Mouse (Mus musculus) intestine, postnatal 0 days (tissue): ENCODE data around the gene Fam219b. TPM values are rescaled to one million over a fixed set of nuclear protein-coding genes. Genes with fewer than 3 reads are reported as not detected.

ENCODE experiments used
- ATAC-seq: fragments of 200-750 bp; cut with Nextera tagmentation; 2 replicates; pipeline ENCODE4 v1.8.0; 2017; ENCODE audit warnings: mild to moderate bottlenecking, moderate TSS enrichment, moderate library complexity
- H3K27ac ChIP-seq: fragments of 300-500 bp; sonication (generic); 2 replicates; pipeline ENCODE4 v1.5.1; 2014; ENCODE audit warnings: mild to moderate bottlenecking, low read depth, low read length, moderate library complexity
- H3K27me3 ChIP-seq: fragments of 300-500 bp; sonication (generic); replicated peaks from 2 replicates; pipeline ENCODE4 v1.6.1; 2014; ENCODE audit warnings: low read length, mixed read lengths; ENCODE audit not compliant: control insufficient read depth, insufficient read depth
- H3K36me3 ChIP-seq: fragments of 300-500 bp; sonication (generic); 2 replicates; pipeline ENCODE4 v1.6.1; 2014; ENCODE audit warnings: mild to moderate bottlenecking, moderate library complexity; ENCODE audit not compliant: control insufficient read depth, insufficient read depth
- H3K4me1 ChIP-seq: fragments of 300-500 bp; sonication (generic); replicated peaks from 2 replicates; pipeline ENCODE4 v1.6.1; 2014; ENCODE audit warnings: antibody characterized with exemption, low read length, mixed read lengths; ENCODE audit not compliant: control insufficient read depth, insufficient read depth
- H3K4me2 ChIP-seq: fragments of 300-500 bp; sonication (generic); replicated peaks from 2 replicates; pipeline ENCODE4 v1.6.1; 2014; ENCODE audit warnings: low read depth, mild to moderate bottlenecking, moderate library complexity
- H3K4me3 ChIP-seq: fragments of 300-500 bp; sonication (generic); 2 replicates; pipeline ENCODE4 v1.5.1; 2014; ENCODE audit warnings: low read depth, low read length
- H3K9ac ChIP-seq: fragments of 300-500 bp; sonication (generic); 2 replicates; pipeline ENCODE4 v1.6.1; 2014; ENCODE audit warnings: mild to moderate bottlenecking, low read depth, low read length
- H3K9me3 ChIP-seq: fragments of 300-500 bp; sonication (generic); 2 replicates; pipeline ENCODE4 v1.6.1; 2016; ENCODE audit warnings: mixed run types; ENCODE audit not compliant: control insufficient read depth
- CTCF ChIP-seq: sonication (generic); IDR thresholded peaks from 2 replicates; pipeline ENCODE4 v1.5.1; 2016; ENCODE audit warnings: low read depth, mild to moderate bottlenecking, control low read depth, antibody characterized with exemption, moderate library complexity
- WGBS: fragments of 180-500 bp; shearing (Covaris S2); extraction: QIAGEN DNeasy Blood & Tissue Kit; methylation state at CpG from one replicate; pipeline ENCODE4 v1.1.7; 2014; 5-methylcytosine and 5-hydroxymethylcytosine counted together
- polyA plus RNA-seq: library from polyadenylated mRNA; unstranded; fragments of >200 nt; fragmentation: Nextera tagmentation; extraction: Ambion mirVana; gene quantifications from 2 replicates; pipeline ENCODE4 v1.2.1, GENCODE M21; 2015

The Fam219b gene
- polyA plus RNA-seq, 1 experiment from 2014 or later, result 6.9 TPM

DNA sequence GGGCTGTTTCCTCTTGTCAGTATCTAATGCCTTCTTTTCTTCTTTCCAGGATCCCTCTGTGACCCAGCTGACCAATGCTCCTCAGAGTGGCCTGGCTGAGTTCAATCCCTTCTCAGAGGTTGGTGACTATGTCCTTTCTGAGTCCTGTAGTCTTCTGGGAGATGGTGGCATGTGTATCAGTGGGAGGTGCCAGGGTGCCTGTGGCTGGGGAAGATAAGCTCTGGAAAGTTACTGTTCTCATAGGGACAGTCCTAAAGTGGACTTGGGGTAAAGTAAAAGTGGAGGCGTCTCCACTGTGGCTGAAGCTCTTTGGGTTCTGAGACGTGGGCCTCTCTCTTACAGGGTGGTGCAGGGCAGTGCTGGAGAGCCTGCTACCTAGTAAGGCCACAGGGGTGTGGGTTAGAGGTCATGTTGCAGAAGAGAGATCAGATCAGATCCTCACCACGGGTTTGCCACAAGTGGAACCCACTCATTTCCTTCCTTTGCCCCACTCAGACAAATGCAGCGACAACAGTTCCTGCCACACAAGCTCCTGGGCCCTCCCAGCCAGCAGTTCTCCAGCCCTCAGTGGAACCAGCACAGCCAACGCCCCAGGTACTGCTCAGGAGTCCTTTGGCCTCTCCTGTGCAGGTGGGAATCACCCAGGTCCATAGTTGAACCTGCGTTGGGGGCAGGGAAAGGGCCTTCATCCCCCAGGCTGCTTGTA is 40.0 kb downstream of the Fam219b start:
- ATAC-seq, result no peak
- H3K4me3 ChIP-seq, result no peak overlapping the region
- no peak overlapping the region; the same call in 1 of the 2 replicates for H3K27ac ChIP-seq
- H3K36me3 ChIP-seq, result peaks cover 56% of the 10 kb centered on the region
- no peak for TF ChIP-seq CTCF
- no peaks in the 10 kb centered on the region for H3K27me3 ChIP-seq
- H3K9ac ChIP-seq, result no peak overlapping the region
- 81% methylated on average over 6 of the region's 6 CpGs for WGBS
- no peaks in the 10 kb centered on the region for H3K9me3 ChIP-seq
- H3K4me1 ChIP-seq, result no peaks in the 10 kb centered on the region
- no peak overlapping the region for H3K4me2 ChIP-seq

- no peak overlapping the region for H3K9ac ChIP-seq
- WGBS, result 85% methylated on average over 3 of the region's 3 CpGs
- peaks cover 69% of the 10 kb centered on the region for H3K36me3 ChIP-seq
Observed at GRCm38 (mm10) chr9:57584991-57585390, 47.7 kb downstream of the Fam219b start.

DNA sequence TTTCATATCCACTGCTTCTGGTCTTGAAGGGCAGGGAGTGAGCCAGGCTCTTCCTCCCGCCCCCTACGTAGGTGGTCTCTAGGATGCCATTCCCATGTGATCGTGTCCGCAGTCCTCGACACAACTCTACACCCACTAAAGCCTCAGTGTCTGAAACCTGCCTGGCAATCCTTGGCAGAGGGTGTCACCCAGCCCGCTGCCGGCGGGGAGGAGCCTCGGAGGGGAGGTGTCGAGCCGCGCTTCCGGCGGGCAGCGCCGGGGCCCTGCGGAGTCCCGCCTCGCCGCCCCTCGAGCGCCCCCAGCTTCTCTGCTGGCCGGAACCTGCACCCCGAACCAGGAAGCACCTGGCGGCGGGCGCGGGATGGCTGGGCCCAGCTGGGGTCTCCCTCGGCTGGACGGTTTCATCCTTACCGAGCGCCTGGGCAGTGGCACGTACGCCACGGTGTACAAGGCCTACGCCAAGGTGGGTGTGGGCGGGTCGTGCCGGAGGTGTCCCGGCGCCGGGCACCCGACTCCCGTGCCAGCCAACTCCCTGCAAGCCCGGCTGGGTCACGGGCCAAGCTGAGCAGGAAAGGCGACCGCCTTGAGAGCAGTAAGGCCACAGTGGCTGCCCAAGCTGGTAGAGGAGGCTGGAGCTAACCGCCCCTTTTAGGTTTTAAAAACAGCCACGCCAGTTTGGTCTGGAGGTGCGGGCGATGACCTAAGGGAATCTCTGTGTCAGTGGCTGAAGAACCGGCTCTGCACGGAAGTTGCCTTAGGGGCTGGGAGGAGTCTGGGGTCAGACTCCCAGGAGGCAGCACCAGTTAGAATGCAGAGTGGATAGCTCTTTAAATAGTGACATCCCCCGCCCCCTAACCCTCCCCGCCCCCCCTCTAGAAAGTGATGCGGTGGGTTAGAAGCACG is 52.1 kb downstream of the Fam219b start, which contains the start of gene Ulk3:
TSS of gene Ulk3 (plus strand) at position 229 of the 903 bp plus-strand sequence.
- H3K27ac ChIP-seq, result peak within 1 kb of the TSS; percentile 79
- under 1% methylated on average over 58 of the region's 58 CpGs for WGBS
- peak within 1 kb of the TSS; percentile 78 for H3K4me3 ChIP-seq
- H3K9me3 ChIP-seq, result no peaks in the 10 kb centered on the region
- peak within 1 kb of the TSS; percentile 79 for H3K9ac ChIP-seq
- H3K36me3 ChIP-seq, result peaks cover 51% of the 10 kb centered on the region
- TF ChIP-seq CTCF, result peak; percentile 64
- peak within 1 kb of the TSS; percentile 96 for H3K4me2 ChIP-seq
- no peaks in the 10 kb centered on the region for H3K4me1 ChIP-seq
- H3K27me3 ChIP-seq, result no peaks in the 10 kb centered on the region
- peak; percentile 77 for ATAC-seq

More at GRCm38 (mm10) chr9:57584991-57585390, 47.7 kb downstream of the Fam219b start:
- no peaks in the 10 kb centered on the region for H3K4me1 ChIP-seq
- no peak for TF ChIP-seq CTCF
- H3K4me3 ChIP-seq, result no peak overlapping the region
- no peak overlapping the region for H3K27ac ChIP-seq
- H3K4me2 ChIP-seq, result no peak overlapping the region
- no peaks in the 10 kb centered on the region for H3K27me3 ChIP-seq
- no peak for ATAC-seq
- H3K9me3 ChIP-seq, result no peaks in the 10 kb centered on the region

DNA sequence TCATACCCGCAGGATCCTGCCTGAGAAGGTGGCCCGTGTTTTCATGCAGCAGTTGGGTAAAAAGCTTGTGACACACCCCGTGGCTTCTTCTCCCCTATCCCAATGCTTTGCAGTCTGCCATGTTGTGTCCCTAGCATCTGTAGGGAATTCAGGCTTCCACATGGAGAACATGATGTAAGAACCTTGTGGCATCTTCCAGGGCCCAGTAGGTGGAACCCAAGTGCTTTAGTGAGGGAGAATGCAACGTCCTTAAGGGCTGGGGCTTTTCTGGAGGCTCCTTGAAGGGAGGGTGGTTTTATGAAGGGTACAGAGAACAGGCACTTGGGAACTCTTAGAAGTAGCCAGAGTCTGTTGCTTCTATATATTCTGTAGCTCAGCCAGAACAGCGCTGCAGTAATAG is 53.4 kb downstream of the Fam219b start:
- ATAC-seq, result no peak
- peak; percentile 69 for TF ChIP-seq CTCF
- Histone ChIP-seq H3K36me3 (peaks cover 54% of the 10 kb centered on the region), H3K4me2 (no peak overlapping the region), H3K4me1 (no peaks in the 10 kb centered on the region), H3K27me3 (no peaks in the 10 kb centered on the region), H3K9ac (no peak overlapping the region), H3K27ac (no peak overlapping the region), H3K9me3 (no peaks in the 10 kb centered on the region), H3K4me3 (no peak overlapping the region)
- 53% methylated on average over 5 of the region's 5 CpGs for WGBS

Other genes starting within 250 kb of the Fam219b start
- 17.3 and 18.8 TPM in 2 replicates for gene Ppcdc, start 97.4 kb upstream of the Fam219b start, polyA plus RNA-seq
- 15.9 and 16.8 TPM in 2 replicates for gene Scamp5, start 69.5 kb upstream of the Fam219b start, polyA plus RNA-seq
- gene Rpp25, start 33.5 kb upstream of the Fam219b start, polyA plus RNA-seq, result 3.2 and 4.8 TPM in 2 replicates
- gene Cox5a, start 16.3 kb upstream of the Fam219b start, polyA plus RNA-seq, result 1,449 and 1,523 TPM in 2 replicates
- 22.8 and 27.5 TPM in 2 replicates for gene Mpi, start 15.2 kb downstream of the Fam219b start, polyA plus RNA-seq
- 90.2 and 92.3 TPM in 2 replicates for gene Scamp2, start 23.4 kb downstream of the Fam219b start, polyA plus RNA-seq
- 8.3 and 10.3 TPM in 2 replicates for gene Ulk3, start 51.9 kb downstream of the Fam219b start, polyA plus RNA-seq
- gene Cplx3, start 68.8 kb downstream of the Fam219b start, polyA plus RNA-seq, result not detected in 2 replicates
- gene Lman1l, start 83.2 kb downstream of the Fam219b start, polyA plus RNA-seq, result not detected in 2 replicates
- gene Csk, start 116.1 kb downstream of the Fam219b start, polyA plus RNA-seq, result 18.7 and 21.9 TPM in 2 replicates
- not detected in 2 replicates for gene Cyp1a2, start 146.2 kb downstream of the Fam219b start, polyA plus RNA-seq
- gene Cyp1a1, start 150.4 kb downstream of the Fam219b start, polyA plus RNA-seq, result 0.05 and 0.09 TPM in 2 replicates
- 12.3 and 14.2 TPM in 2 replicates for gene Edc3, start 171.0 kb downstream of the Fam219b start, polyA plus RNA-seq
- 26.7 and 27.4 TPM in 2 replicates for gene Clk3, start 228.3 kb downstream of the Fam219b start, polyA plus RNA-seq